ENCODE assay signal across 17 mouse cellular contexts in genomic region chr1:183115076-183115475, GRCm38 (mm10).
"Had no signal": no experiment of that assay in that cellular context is flagged by ENCODE, and none has a peak within 500 bp of the region (broad histone marks: within the 10 kb centered on the region; RNA-seq: fewer than 3 reads in every experiment).

No protein-coding gene starts in this region.

- H3K4me3 ChIP-seq: limb, embryonic 15.5 days; lung, embryonic 15.5 days; midbrain, embryonic 12.5 days; midbrain, embryonic 15.5 days had no signal

- H3K36me3 ChIP-seq: limb, embryonic 15.5 days; lung, embryonic 15.5 days; midbrain, embryonic 12.5 days; midbrain, embryonic 15.5 days had no signal

- H3K27ac ChIP-seq: hindbrain, postnatal 0 days; liver, embryonic 14.5 days; lung, embryonic 15.5 days; midbrain, embryonic 12.5 days; midbrain, embryonic 15.5 days; stomach, postnatal 0 days had no signal

- H3K27me3 ChIP-seq: limb, embryonic 15.5 days; lung, embryonic 15.5 days; midbrain, embryonic 12.5 days; midbrain, embryonic 15.5 days had no signal

- DNase-seq: kidney, adult 2 months; kidney, postnatal 14 days; kidney, postnatal 4 days; liver, postnatal 0 days; lung, postnatal 14 days; lung, postnatal 4 days; right cerebral cortex, postnatal 14 days; right cerebral cortex, postnatal 4 days had no signal

- ATAC-seq: hindbrain, postnatal 0 days; inflammation-experienced regulatory T-cells, adult 6 months; liver, postnatal 0 days; midbrain, embryonic 15.5 days had no signal

- H3K9ac ChIP-seq: limb, embryonic 15.5 days; liver, embryonic 14.5 days; liver, postnatal 0 days; lung, embryonic 15.5 days; midbrain, embryonic 12.5 days; midbrain, embryonic 15.5 days had no signal

- H3K9me3 ChIP-seq: limb, embryonic 15.5 days; lung, embryonic 15.5 days; midbrain, embryonic 12.5 days; midbrain, embryonic 15.5 days had no signal

- H3K4me2 ChIP-seq: limb, embryonic 15.5 days; liver, embryonic 11.5 days; lung, embryonic 15.5 days; midbrain, embryonic 12.5 days; midbrain, embryonic 15.5 days had no signal
